Mouse (Mus musculus) urinary bladder, adult 18-20 months (tissue): ENCODE results near the gene Il10.

Experiments
- DNase-seq, 2 experiments: peaks; one replicate each; pipeline ENCODE4 v3.0.0; 2022; ENCODE audit warnings: low spot score in 2 of 2, mixed read lengths in 2 of 2

Gene Il10

GRCm38 (mm10) chr1:131019492-131020098, at the start of gene Il10:
Il10 (plus strand) TSS chr1:131019845.
- DNase-seq: no peak

GRCm38 (mm10) chr1:130979455-130979854, 40.2 kb upstream of the Il10 start:
- DNase-seq: peak in 1 of 2 experiments; percentile 12

DNA sequence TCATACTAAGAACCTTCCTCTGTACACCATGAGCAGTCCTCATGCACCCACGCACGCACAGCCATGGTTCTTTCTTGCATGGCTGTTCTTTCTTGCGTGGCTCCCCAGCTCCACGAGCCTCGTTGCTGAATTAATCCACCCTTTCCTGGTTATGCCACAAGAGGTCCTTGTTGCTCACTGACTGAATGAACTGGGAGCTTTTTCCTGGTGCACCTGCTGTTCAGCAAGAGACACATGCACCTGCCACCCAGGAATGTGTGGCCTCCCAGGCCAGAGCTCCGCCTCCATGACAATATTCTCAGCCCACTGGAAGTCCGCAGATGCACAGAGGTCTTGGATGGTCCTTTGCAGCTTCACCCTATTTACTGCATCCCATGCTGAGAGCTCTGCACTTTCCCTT, 35.2 kb upstream of the Il10 start:
- DNase-seq: no peak

DNA sequence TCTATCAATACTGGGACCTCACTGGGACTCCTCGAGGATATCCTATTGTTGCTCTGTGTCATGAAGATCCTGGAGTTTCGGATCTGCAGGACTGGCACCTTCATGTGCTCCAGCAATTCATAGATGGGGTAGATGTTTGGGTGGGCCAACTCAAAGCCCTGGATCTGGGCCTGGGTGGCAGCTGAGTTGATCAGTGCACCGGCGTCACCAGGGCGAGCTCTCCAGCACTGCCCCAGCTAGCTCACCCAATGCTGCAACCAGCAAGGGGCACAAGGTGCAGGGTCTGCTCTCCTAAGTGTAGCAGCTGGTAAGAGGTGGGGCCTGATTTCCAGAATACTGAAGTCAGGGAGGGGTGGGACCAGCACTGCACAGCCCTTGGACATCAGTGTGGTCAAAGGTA, 32.6 kb upstream of the Il10 start:
- DNase-seq: no peak

GRCm38 (mm10) chr1:130987418-130987817, 32.2 kb upstream of the Il10 start:
- DNase-seq: no peak

DNA sequence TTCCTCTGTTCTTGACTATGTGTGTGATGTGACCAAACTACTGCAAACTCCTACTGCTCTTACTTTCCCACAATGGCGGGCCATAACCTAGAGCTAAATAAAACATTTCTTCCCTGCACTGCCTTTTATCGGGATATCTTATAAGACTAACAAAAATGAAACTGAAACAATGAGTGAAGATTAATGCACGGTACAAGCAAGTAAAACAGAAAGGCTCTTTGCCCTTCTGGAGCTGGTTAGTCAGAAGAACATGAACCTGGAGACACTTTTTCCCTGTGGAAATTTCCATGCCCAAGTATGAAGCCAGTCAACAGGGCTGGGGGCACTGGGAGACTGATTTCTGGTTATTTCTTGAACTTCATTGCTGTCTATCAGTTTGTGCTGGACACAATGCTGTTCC, 30.3 kb upstream of the Il10 start:
- DNase-seq: no peak

DNA sequence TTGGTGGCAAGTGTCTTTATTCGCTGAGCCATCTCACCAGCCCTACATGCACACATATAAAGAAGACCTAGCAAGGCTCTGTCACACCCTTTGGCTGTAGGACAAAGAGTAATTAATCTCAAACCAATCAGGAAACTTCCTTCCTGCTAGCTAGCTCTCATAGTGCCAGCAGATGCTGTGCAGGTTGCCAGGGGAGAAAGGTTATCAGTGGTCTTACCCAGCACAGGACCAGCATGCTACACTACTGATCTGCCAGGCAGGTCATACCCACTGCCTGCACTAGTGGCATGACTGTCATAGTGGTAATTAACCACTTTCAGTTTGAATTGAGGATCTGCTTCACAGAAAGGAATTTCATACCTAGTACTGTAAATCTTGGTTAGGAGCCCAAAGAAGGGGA, 29.2 kb upstream of the Il10 start:
- no peak for DNase-seq

DNA sequence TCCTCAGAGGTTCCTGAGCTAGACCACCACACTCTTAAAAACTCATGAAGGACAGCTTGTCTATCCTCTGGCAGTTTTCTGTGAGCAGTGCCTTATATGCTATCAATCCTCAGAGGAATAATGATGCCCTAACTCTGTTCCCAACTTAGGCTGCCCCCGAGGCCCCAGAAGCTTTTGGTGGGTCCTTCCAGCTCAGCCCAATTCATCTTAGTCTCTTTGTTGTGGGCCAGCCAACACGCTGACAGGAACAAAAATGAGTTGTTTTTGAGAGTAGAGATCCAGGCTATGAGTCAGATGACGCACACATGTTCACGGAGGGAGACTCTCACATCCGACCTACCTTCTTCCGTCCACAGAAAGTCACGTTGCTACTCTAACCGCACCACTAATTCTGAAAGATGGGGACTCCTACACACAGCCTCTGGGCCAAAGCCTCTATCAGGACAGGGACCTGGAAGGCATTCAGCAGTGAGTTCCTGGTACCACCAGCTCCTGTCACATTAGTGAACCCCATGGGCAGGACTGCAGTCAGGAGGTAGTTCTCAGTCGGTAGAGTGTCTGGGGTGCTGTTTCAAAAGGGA, 26.0 kb upstream of the Il10 start:
- no peak for DNase-seq

DNA sequence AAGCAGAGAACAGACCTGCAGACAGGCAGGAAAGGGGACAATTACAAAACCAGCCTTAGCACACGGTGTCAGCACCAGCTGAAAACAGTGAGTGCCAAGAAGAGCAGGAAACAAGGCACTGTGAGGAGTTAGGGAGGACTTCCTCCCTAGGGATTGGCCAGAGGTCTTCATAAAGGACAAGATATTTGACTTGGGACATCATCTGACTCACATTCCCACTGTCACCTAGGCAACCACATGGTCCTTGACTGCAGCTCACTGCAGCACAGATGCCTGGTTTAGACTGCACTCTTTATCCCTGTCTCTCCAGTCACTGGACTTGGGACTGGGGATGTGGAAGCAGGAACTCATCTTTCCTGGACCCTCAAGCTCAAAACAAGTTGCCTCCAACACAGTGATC, 24.1 kb upstream of the Il10 start:
- no peak for DNase-seq

GRCm38 (mm10) chr1:130996356-130996755, 23.3 kb upstream of the Il10 start:
- DNase-seq: no peak

- no peak for DNase-seq
Measured at GRCm38 (mm10) chr1:130997441-130997840, 22.2 kb upstream of the Il10 start.

DNA sequence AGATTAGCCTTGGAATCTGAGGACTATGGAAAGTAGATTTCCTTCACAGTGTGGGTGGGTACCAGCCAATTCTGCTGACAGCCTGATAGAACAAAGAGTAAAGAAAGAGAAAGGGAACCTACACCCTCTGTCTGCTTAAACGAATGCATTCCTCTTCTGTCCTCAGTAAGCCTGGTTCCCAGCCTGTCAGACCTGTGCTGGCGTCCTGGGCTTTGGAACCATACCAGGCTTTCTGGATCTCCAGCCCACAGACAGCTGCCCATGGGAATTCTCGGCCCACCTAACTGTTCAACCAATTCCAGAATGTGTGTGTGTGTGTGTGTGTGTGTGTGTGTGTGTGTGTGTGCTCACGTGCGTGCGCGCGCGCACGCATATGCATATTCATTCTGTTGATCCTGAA, 21.3 kb upstream of the Il10 start:
- no peak for DNase-seq

GRCm38 (mm10) chr1:130999708-131000107, 19.9 kb upstream of the Il10 start:
- no peak for DNase-seq

GRCm38 (mm10) chr1:131000296-131000695, 19.3 kb upstream of the Il10 start:
- DNase-seq: no peak

GRCm38 (mm10) chr1:131002561-131002960, 17.1 kb upstream of the Il10 start:
- no peak for DNase-seq

- no peak for DNase-seq
Measured at GRCm38 (mm10) chr1:131003037-131003922, 16.4 kb upstream of the Il10 start.

DNA sequence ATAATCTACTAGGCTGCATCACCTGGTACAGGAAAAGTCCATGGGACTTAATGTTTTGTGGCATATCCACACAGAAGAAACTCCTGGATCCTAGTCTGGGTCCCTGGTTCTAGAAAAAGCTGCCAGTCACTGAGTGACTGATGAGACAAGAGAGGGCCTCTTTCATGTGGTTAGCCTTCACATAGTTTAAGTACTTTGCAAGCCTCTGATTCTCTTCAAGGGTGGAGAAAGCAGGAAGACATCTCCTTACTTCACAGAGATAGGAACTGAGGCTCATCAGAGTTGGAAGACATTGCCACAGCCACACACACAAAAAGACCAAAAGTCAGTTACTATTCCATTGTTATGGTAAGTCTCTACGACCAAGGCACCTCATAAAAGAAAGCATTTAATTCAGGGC, 13.6 kb upstream of the Il10 start:
- DNase-seq: no peak

GRCm38 (mm10) chr1:131010201-131011153, 9.2 kb upstream of the Il10 start:
- no peak for DNase-seq

DNA sequence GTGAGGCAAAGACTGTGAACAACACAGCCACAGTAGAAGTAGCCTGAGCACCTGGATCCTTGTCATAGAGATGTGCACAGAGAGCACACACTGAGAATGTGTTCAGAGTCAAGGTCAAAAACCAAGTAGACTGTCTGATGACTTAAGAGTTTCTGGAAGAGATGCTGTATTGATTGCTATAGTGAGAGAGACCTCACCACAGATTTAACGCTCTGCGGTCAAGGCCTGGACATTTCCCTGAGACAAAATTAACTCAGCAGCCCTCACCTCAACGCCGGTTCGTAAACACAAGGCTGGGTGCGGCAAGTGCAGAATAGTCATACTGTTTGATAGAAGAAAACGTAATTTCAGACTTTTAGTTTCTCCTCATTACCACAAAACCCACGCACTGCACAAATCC, 7.2 kb upstream of the Il10 start:
- no peak for DNase-seq

- DNase-seq: no peak
Measured at GRCm38 (mm10) chr1:131013926-131014325, 5.7 kb upstream of the Il10 start.

- no peak for DNase-seq
Measured at GRCm38 (mm10) chr1:131015281-131015680, 4.4 kb upstream of the Il10 start.

- DNase-seq: no peak
Measured at GRCm38 (mm10) chr1:131015879-131016278, 3.8 kb upstream of the Il10 start.
